Mouse (Mus musculus) right cerebral cortex, postnatal 36 days (tissue): ENCODE data around the gene Eapp.
"Not testable (repeated sequence)": the region's sequence is repeated elsewhere in the genome, so short reads cannot be mapped to it uniquely, and the experiment has no call there.

Experiments used
- DNase-seq, 2 experiments: peaks; one replicate each; pipeline ENCODE4 v3.0.0; 2022; ENCODE audit warnings: low spot score in 2 of 2, mixed read lengths in 1 of 2

Gene Eapp

GRCm38 (mm10) chr12:54683182-54683581 lies 12.5 kb downstream of the Eapp start:
- DNase-seq, result no peak

- no peak for DNase-seq
Observed at GRCm38 (mm10) chr12:54676709-54677108, 19.0 kb downstream of the Eapp start.

- no peak for DNase-seq
Observed at GRCm38 (mm10) chr12:54675396-54675795, 20.3 kb downstream of the Eapp start.

GRCm38 (mm10) chr12:54671262-54671661 lies 24.4 kb downstream of the Eapp start:
- no peak for DNase-seq

GRCm38 (mm10) chr12:54668141-54668540 lies 27.6 kb downstream of the Eapp start:
- no peak for DNase-seq

- no peak for DNase-seq
Observed at GRCm38 (mm10) chr12:54665526-54665925, 30.2 kb downstream of the Eapp start.

GRCm38 (mm10) chr12:54661470-54661869 lies 34.2 kb downstream of the Eapp start:
- not testable (repeated sequence) for DNase-seq

- DNase-seq, result no peak
Observed at GRCm38 (mm10) chr12:54659901-54660300, 35.8 kb downstream of the Eapp start.

GRCm38 (mm10) chr12:54658425-54659092 lies 37.1 kb downstream of the Eapp start:
- DNase-seq, result no peak

GRCm38 (mm10) chr12:54657951-54658350 lies 37.7 kb downstream of the Eapp start:
- no peak for DNase-seq

- no peak for DNase-seq
Observed at GRCm38 (mm10) chr12:54657226-54657625, 38.5 kb downstream of the Eapp start.

- peak; percentile 93 to 94 for DNase-seq
Observed at GRCm38 (mm10) chr12:54656396-54657171, 39.1 kb downstream of the Eapp start, which contains the start of gene Sptssa. Sptssa (minus strand) TSS chr12:54656573.

GRCm38 (mm10) chr12:54656039-54656395 lies 39.7 kb downstream of the Eapp start:
- peak in 1 of 2 experiments; percentile 33 for DNase-seq

GRCm38 (mm10) chr12:54655292-54656038 lies 40.2 kb downstream of the Eapp start:
- DNase-seq, result no peak

- DNase-seq, result no peak
Observed at GRCm38 (mm10) chr12:54654741-54655140, 41.0 kb downstream of the Eapp start.

GRCm38 (mm10) chr12:54654141-54654540 lies 41.6 kb downstream of the Eapp start:
- DNase-seq, result no peak

- no peak for DNase-seq
Observed at GRCm38 (mm10) chr12:54652346-54652745, 43.4 kb downstream of the Eapp start.

GRCm38 (mm10) chr12:54651820-54652219 lies 43.9 kb downstream of the Eapp start:
- no peak for DNase-seq

GRCm38 (mm10) chr12:54651158-54651557 lies 44.5 kb downstream of the Eapp start:
- DNase-seq, result no peak

GRCm38 (mm10) chr12:54644947-54645346 lies 50.8 kb downstream of the Eapp start:
- no peak for DNase-seq

- DNase-seq, result no peak
Observed at GRCm38 (mm10) chr12:54643320-54643892, 52.3 kb downstream of the Eapp start.

GRCm38 (mm10) chr12:54641374-54641773 lies 54.3 kb downstream of the Eapp start:
- no peak for DNase-seq
